Mouse (Mus musculus): Measurements from ENCODE around the gene Tmem88b. TPM values are rescaled to one million over a fixed set of nuclear protein-coding genes. Genes with fewer than 3 reads are reported as not detected.

The Tmem88b gene
- total and polyA plus RNA-seq, 2 experiments from 2014 or later, result 2.9 to 4.2 TPM

GRCm38 (mm10) chr4:155831205-155831766 is 45.6 kb upstream of the Tmem88b start, which contains the start of gene Aurkaip1:
Aurkaip1 (plus strand) TSS chr4:155831272.
- H3K27me3 ChIP-seq (ENCODE audit: control insufficient read depth, insufficient read depth, low read length), result no peaks in the 10 kb centered on the region
- H3K4me2 ChIP-seq (ENCODE audit: low read depth, low read length), result peak within 1 kb of the TSS; percentile 86
- peak within 1 kb of the TSS; percentile 72 for H3K4me3 ChIP-seq (ENCODE audit: low read depth, low read length)
- H3K9ac ChIP-seq (replicated peaks; ENCODE audit: low read depth, low read length), result peak within 1 kb of the TSS; percentile 81
- DNase-seq (ENCODE audit: low spot score) (peak; percentile 91), ATAC-seq (ENCODE audit: insufficient read depth, low read depth) (peak; percentile 93)
- no peaks in the 10 kb centered on the region for H3K9me3 ChIP-seq (replicated peaks; ENCODE audit: control insufficient read depth, low read length)
- TF ChIP-seq EP300 (IDR thresholded peaks at IDR 0.05; ENCODE audit: low read depth), result no peak
- TF ChIP-seq CTCF (IDR thresholded peaks at IDR 0.05; ENCODE audit: low read depth), result peak; percentile 95
- H3K36me3 ChIP-seq (replicated peaks; ENCODE audit: control insufficient read depth, insufficient read depth, low read length), result peaks cover 25% of the 10 kb centered on the region
- WGBS, result under 1% methylated on average over 48 of the region's 49 CpGs
- H3K4me1 ChIP-seq (ENCODE audit: control insufficient read depth, insufficient read depth), result peaks cover 6% of the 10 kb centered on the region
- peak within 1 kb of the TSS; percentile 86 for H3K27ac ChIP-seq (ENCODE audit: low read depth)

GRCm38 (mm10) chr4:155830596-155830995 is 44.9 kb upstream of the Tmem88b start:
- ATAC-seq (ENCODE audit: insufficient read depth, low read depth), result no peak
- Histone ChIP-seq H3K27ac (ENCODE audit: low read depth) (peak overlapping the region; percentile 86), H3K9me3 (replicated peaks; ENCODE audit: control insufficient read depth, low read length) (no peaks in the 10 kb centered on the region), H3K9ac (replicated peaks; ENCODE audit: low read depth, low read length) (no peak overlapping the region), H3K4me3 (ENCODE audit: low read depth, low read length) (peak overlapping the region; percentile 72), H3K27me3 (ENCODE audit: control insufficient read depth, insufficient read depth, low read length) (no peaks in the 10 kb centered on the region), H3K4me2 (ENCODE audit: low read depth, low read length) (peak overlapping the region; percentile 86), H3K36me3 (replicated peaks; ENCODE audit: control insufficient read depth, insufficient read depth, low read length) (peaks cover 28% of the 10 kb centered on the region), H3K4me1 (ENCODE audit: control insufficient read depth, insufficient read depth) (peaks cover 6% of the 10 kb centered on the region)
- TF ChIP-seq CTCF (IDR thresholded peaks at IDR 0.05; ENCODE audit: low read depth) (no peak), EP300 (IDR thresholded peaks at IDR 0.05; ENCODE audit: low read depth) (no peak)
- WGBS, result 52% methylated on average over 8 of the region's 8 CpGs
- DNase-seq (ENCODE audit: low spot score), result no peak

- no peak overlapping the region for H3K4me3 ChIP-seq (ENCODE audit: low read depth, low read length)
- DNase-seq (ENCODE audit: low spot score), result no peak
- H3K27ac ChIP-seq (ENCODE audit: low read depth), result no peak overlapping the region
- no peak overlapping the region for H3K4me2 ChIP-seq (ENCODE audit: low read depth, low read length)
- no peaks in the 10 kb centered on the region for H3K9me3 ChIP-seq (replicated peaks; ENCODE audit: control insufficient read depth, low read length)
- TF ChIP-seq CTCF (IDR thresholded peaks at IDR 0.05; ENCODE audit: low read depth) (no peak), EP300 (IDR thresholded peaks at IDR 0.05; ENCODE audit: low read depth) (no peak)
- H3K36me3 ChIP-seq (replicated peaks; ENCODE audit: control insufficient read depth, insufficient read depth, low read length), result peaks cover 36% of the 10 kb centered on the region
- H3K27me3 ChIP-seq (ENCODE audit: control insufficient read depth, insufficient read depth, low read length), result no peaks in the 10 kb centered on the region
- H3K9ac ChIP-seq (replicated peaks; ENCODE audit: low read depth, low read length), result no peak overlapping the region
- H3K4me1 ChIP-seq (ENCODE audit: control insufficient read depth, insufficient read depth), result peaks cover 6% of the 10 kb centered on the region
- ATAC-seq (ENCODE audit: insufficient read depth, low read depth), result no peak
- 81% methylated on average over 4 of the region's 4 CpGs for WGBS
Observed at GRCm38 (mm10) chr4:155829866-155830265, 44.2 kb upstream of the Tmem88b start.

GRCm38 (mm10) chr4:155823443-155823842 is 37.8 kb upstream of the Tmem88b start:
- peaks cover 93% of the 10 kb centered on the region for H3K36me3 ChIP-seq (replicated peaks; ENCODE audit: control insufficient read depth, insufficient read depth, low read length)
- no peak overlapping the region for H3K4me2 ChIP-seq (ENCODE audit: low read depth, low read length)
- no peak for DNase-seq (ENCODE audit: low spot score)
- no peak overlapping the region for H3K27ac ChIP-seq (ENCODE audit: low read depth)
- no peak overlapping the region for H3K4me3 ChIP-seq (ENCODE audit: low read depth, low read length)
- ATAC-seq (ENCODE audit: insufficient read depth, low read depth), result no peak
- H3K27me3 ChIP-seq (ENCODE audit: control insufficient read depth, insufficient read depth, low read length), result no peaks in the 10 kb centered on the region
- no peaks in the 10 kb centered on the region for H3K9me3 ChIP-seq (replicated peaks; ENCODE audit: control insufficient read depth, low read length)
- no peaks in the 10 kb centered on the region for H3K4me1 ChIP-seq (ENCODE audit: control insufficient read depth, insufficient read depth)
- no peak for TF ChIP-seq CTCF (IDR thresholded peaks at IDR 0.05; ENCODE audit: low read depth)
- TF ChIP-seq EP300 (IDR thresholded peaks at IDR 0.05; ENCODE audit: low read depth), result no peak
- 89% methylated on average over 16 of the region's 16 CpGs for WGBS
- H3K9ac ChIP-seq (replicated peaks; ENCODE audit: low read depth, low read length), result no peak overlapping the region

- ATAC-seq (ENCODE audit: insufficient read depth, low read depth) (no peak), DNase-seq (ENCODE audit: low spot score) (no peak)
- 68% methylated on average over 7 of the region's 7 CpGs for WGBS
- H3K36me3 ChIP-seq (replicated peaks; ENCODE audit: control insufficient read depth, insufficient read depth, low read length), result peaks cover 96% of the 10 kb centered on the region
- H3K4me3 ChIP-seq (ENCODE audit: low read depth, low read length), result no peak overlapping the region
- no peak overlapping the region for H3K4me2 ChIP-seq (ENCODE audit: low read depth, low read length)
- H3K27ac ChIP-seq (ENCODE audit: low read depth), result no peak overlapping the region
- TF ChIP-seq EP300 (IDR thresholded peaks at IDR 0.05; ENCODE audit: low read depth) (no peak), CTCF (IDR thresholded peaks at IDR 0.05; ENCODE audit: low read depth) (peak; percentile 25)
- no peaks in the 10 kb centered on the region for H3K27me3 ChIP-seq (ENCODE audit: control insufficient read depth, insufficient read depth, low read length)
- no peak overlapping the region for H3K9ac ChIP-seq (replicated peaks; ENCODE audit: low read depth, low read length)
- H3K9me3 ChIP-seq (replicated peaks; ENCODE audit: control insufficient read depth, low read length), result no peaks in the 10 kb centered on the region
- H3K4me1 ChIP-seq (ENCODE audit: control insufficient read depth, insufficient read depth), result no peaks in the 10 kb centered on the region
Observed at GRCm38 (mm10) chr4:155821025-155821424, 35.4 kb upstream of the Tmem88b start.

- Histone ChIP-seq H3K9me3 (replicated peaks; ENCODE audit: control insufficient read depth, low read length) (no peaks in the 10 kb centered on the region), H3K27me3 (ENCODE audit: control insufficient read depth, insufficient read depth, low read length) (no peaks in the 10 kb centered on the region), H3K4me1 (ENCODE audit: control insufficient read depth, insufficient read depth) (peaks cover 12% of the 10 kb centered on the region; the same call in 1 of the 2 replicates), H3K4me2 (ENCODE audit: low read depth, low read length) (no peak overlapping the region), H3K4me3 (ENCODE audit: low read depth, low read length) (no peak overlapping the region), H3K27ac (ENCODE audit: low read depth) (no peak overlapping the region), H3K36me3 (replicated peaks; ENCODE audit: control insufficient read depth, insufficient read depth, low read length) (peaks cover 84% of the 10 kb centered on the region), H3K9ac (replicated peaks; ENCODE audit: low read depth, low read length) (no peak overlapping the region)
- WGBS, result 78% methylated on average over 4 of the region's 4 CpGs
- no peak for ATAC-seq (ENCODE audit: insufficient read depth, low read depth)
- DNase-seq (ENCODE audit: low spot score), result no peak
- no peak for TF ChIP-seq CTCF (IDR thresholded peaks at IDR 0.05; ENCODE audit: low read depth)
Observed at GRCm38 (mm10) chr4:155817533-155817932, 31.9 kb upstream of the Tmem88b start.

Data from heart, postnatal 0 days (tissue).